Mouse (Mus musculus) brain, embryonic 14.5 days (tissue): ENCODE data around the gene Creb5.

Source experiments
- CTCF ChIP-seq: fragments of 200-500 bp; IDR thresholded peaks from 2 replicates; pipeline ENCODE4 v1.5.1; 2012; ENCODE audit warnings: inconsistent platforms, mild to moderate bottlenecking, moderate library complexity, borderline replicate concordance; ENCODE audit not compliant: insufficient read depth, insufficient read length; ENCODE audit errors: extremely low read depth
- POLR2A ChIP-seq: fragments of 200-500 bp; IDR thresholded peaks from 2 replicates; pipeline ENCODE4 v1.6.1; 2012; ENCODE audit warnings: mild to moderate bottlenecking, inconsistent platforms, borderline replicate concordance; ENCODE audit not compliant: poor library complexity, insufficient read depth, insufficient read length, severe bottlenecking; ENCODE audit errors: extremely low read depth

DNA sequence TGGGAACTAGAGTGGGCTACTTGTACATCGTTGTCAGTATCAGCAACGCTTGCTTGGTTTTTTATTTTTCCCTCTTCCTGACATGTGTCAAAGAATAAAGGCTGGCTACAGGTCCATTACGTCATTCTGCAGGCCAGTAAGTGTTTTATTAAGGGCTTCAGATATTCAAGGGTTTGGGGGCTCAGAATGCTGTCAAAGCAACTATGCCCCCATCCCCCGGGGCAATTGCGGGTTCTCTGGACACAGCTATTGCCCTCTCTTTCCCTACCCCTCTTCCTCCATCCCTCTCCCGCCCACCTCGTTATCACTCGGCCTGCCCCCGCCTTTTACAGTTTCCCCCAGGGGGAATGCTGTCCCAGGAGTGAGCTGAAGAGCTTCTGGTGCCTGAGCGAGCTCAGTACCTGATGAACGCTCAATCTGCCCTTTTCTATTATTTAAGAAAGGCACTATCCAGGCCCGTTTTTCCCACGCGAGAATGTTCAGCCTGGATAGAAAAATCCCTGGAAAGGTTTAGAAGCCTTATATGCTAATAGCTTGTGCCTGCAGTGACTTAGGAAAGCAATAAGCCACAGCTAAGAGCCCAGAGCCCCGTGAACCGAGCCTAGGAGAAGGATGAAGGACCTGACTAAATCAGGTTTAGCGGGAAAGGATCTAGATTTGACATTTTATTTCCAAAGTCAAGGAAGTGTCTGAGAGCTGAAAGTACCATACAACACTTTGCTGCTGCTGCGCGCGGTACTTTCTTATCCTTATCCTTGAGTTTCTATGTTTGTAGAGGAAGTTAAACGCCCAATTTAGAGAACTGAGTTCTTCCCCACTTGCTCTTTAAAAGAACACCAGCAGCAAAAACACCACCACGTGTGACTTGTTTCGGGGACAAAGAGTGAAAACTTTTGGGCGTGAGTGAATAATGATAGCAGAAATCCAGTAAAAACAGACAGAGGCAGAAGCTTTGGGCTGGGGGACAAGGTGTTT lies 1.8 kb downstream of the Creb5 start:
- no peak for TF ChIP-seq CTCF
- no peak for TF ChIP-seq POLR2A
